10 mouse cellular contexts compared by ENCODE assay signal in genomic region chr12:32110903-32111302, GRCm38 (mm10). TPM values are rescaled to one million over a fixed set of nuclear protein-coding genes. Genes with fewer than 3 reads are reported as not detected.
A peak's percentile ranks its signal among the peaks of the same experiment; 100 is the strongest.
DNase-seq lines count a peak whose midpoint lies in the region; ATAC-seq and TF ChIP-seq lines count a peak whose summit lies in the region.
"Had no signal": no experiment of that assay in that cellular context is flagged by ENCODE, and none has a peak within 500 bp of the region (broad histone marks: within the 10 kb centered on the region; RNA-seq: fewer than 3 reads in every experiment).

No protein-coding gene starts in this region.

- H3K27me3 ChIP-seq in forebrain, postnatal 0 days (ENCODE audit: insufficient read depth, low read length), result no peaks in the 10 kb centered on the region
- H3K27me3 ChIP-seq in forebrain, embryonic 11.5 days (ENCODE audit: control insufficient read depth, insufficient read depth, low read length), result no peaks in the 10 kb centered on the region
- no peaks in the 10 kb centered on the region for H3K27me3 ChIP-seq in C2C12 (ENCODE audit: control insufficient read depth, insufficient read depth, insufficient read length)
- no peaks in the 10 kb centered on the region for H3K27me3 ChIP-seq in embryonic facial prominence, embryonic 12.5 days
- H3K27me3 ChIP-seq in megakaryocyte, embryonic 14.5 days (replicated peaks), result no peaks in the 10 kb centered on the region
- H3K27me3 ChIP-seq: forebrain, embryonic 13.5 days had no signal

- no peak overlapping the region for H3K4me2 ChIP-seq in forebrain, postnatal 0 days (ENCODE audit: low read depth)
- no peak overlapping the region for H3K4me2 ChIP-seq in forebrain, embryonic 11.5 days (ENCODE audit: low read depth, low read length, severe bottlenecking)
- no peak overlapping the region for H3K4me2 ChIP-seq in embryonic facial prominence, embryonic 12.5 days (replicated peaks)
- H3K4me2 ChIP-seq: forebrain, embryonic 13.5 days; hindbrain, embryonic 14.5 days had no signal

- H3K36me3 ChIP-seq in forebrain, postnatal 0 days (ENCODE audit: insufficient read depth), result no peaks in the 10 kb centered on the region
- H3K36me3 ChIP-seq in forebrain, embryonic 11.5 days (ENCODE audit: control insufficient read depth, insufficient read depth, low read length), result no peaks in the 10 kb centered on the region
- H3K36me3 ChIP-seq in C2C12 (ENCODE audit: control insufficient read depth, insufficient read depth), result no peaks in the 10 kb centered on the region
- no peaks in the 10 kb centered on the region for H3K36me3 ChIP-seq in embryonic facial prominence, embryonic 12.5 days
- peaks cover 62% of the 10 kb centered on the region for H3K36me3 ChIP-seq in megakaryocyte, embryonic 14.5 days (replicated peaks; ENCODE audit: low read length)

- DNase-seq in forebrain, postnatal 0 days, result no peak
- no peak for DNase-seq in forebrain, embryonic 11.5 days (ENCODE audit: low spot score)
- DNase-seq in layer of hippocampus, postnatal 25 days (ENCODE audit: extremely low spot score in 1 of 2, low spot score in 1 of 2), result no peak
- no peak for DNase-seq in thymus, postnatal 36 days
- DNase-seq in gastrocnemius, postnatal 36 days, result no peak

- H3K79me3 ChIP-seq in C2C12 (ENCODE audit: low read depth), result no peaks in the 10 kb centered on the region

- H3K9ac ChIP-seq in forebrain, postnatal 0 days, result no peak overlapping the region
- no peak overlapping the region for H3K9ac ChIP-seq in forebrain, embryonic 11.5 days (ENCODE audit: low read length)
- H3K9ac ChIP-seq in embryonic facial prominence, embryonic 12.5 days, result no peak overlapping the region
- H3K9ac ChIP-seq: forebrain, embryonic 13.5 days; hindbrain, embryonic 14.5 days had no signal

- no peak for TF ChIP-seq CTCF in forebrain, postnatal 0 days (IDR thresholded peaks at IDR 0.05; ENCODE audit: low read depth)
- TF ChIP-seq CTCF in C2C12 (IDR thresholded peaks at IDR 0.05; ENCODE audit: control insufficient read depth, insufficient read depth, insufficient read length), result no peak

- intact Hi-C loops in gastrocnemius, postnatal 36 days (cut with DNase I), result no loop called here

- H3K9me3 ChIP-seq in forebrain, postnatal 0 days (ENCODE audit: low read length), result no peaks in the 10 kb centered on the region
- H3K9me3 ChIP-seq in forebrain, embryonic 11.5 days (ENCODE audit: control insufficient read depth, low read length), result no peaks in the 10 kb centered on the region
- H3K9me3 ChIP-seq in embryonic facial prominence, embryonic 12.5 days, result no peaks in the 10 kb centered on the region
- no peaks in the 10 kb centered on the region for H3K9me3 ChIP-seq in megakaryocyte, embryonic 14.5 days
- H3K9me3 ChIP-seq: forebrain, embryonic 13.5 days had no signal

- WGBS in forebrain, postnatal 0 days, result 41% methylated on average over 5 of the region's 5 CpGs
- WGBS in forebrain, embryonic 11.5 days, result 47% methylated on average over 5 of the region's 5 CpGs
- 47% methylated on average over 5 of the region's 5 CpGs for WGBS in embryonic facial prominence, embryonic 12.5 days

- H3K4me3 ChIP-seq in forebrain, postnatal 0 days (ENCODE audit: low read depth, low read length), result no peak overlapping the region
- no peak overlapping the region for H3K4me3 ChIP-seq in forebrain, embryonic 11.5 days (ENCODE audit: low read depth, low read length)
- H3K4me3 ChIP-seq in C2C12 (ENCODE audit: insufficient read depth, poor library complexity, severe bottlenecking), result no peak overlapping the region
- no peak overlapping the region for H3K4me3 ChIP-seq in embryonic facial prominence, embryonic 12.5 days
- H3K4me3 ChIP-seq in megakaryocyte, embryonic 14.5 days (replicated peaks), result peak overlapping the region; percentile 86
- H3K4me3 ChIP-seq: forebrain, embryonic 13.5 days had no signal

- 0 out of 2 replicates have a peak, but pooled peaks cover 3% of the 10 kb centered on the region for H3K4me1 ChIP-seq in forebrain, postnatal 0 days (ENCODE audit: insufficient read depth)
- H3K4me1 ChIP-seq in forebrain, embryonic 11.5 days (replicated peaks; ENCODE audit: control insufficient read depth, insufficient read depth, low read length), result no peaks in the 10 kb centered on the region
- H3K4me1 ChIP-seq in embryonic facial prominence, embryonic 12.5 days, result peaks cover 7% of the 10 kb centered on the region; the same call in 1 of the 2 replicates
- peaks cover 95% of the 10 kb centered on the region for H3K4me1 ChIP-seq in megakaryocyte, embryonic 14.5 days
- H3K4me1 ChIP-seq: forebrain, embryonic 13.5 days had no signal

- no peaks in the 10 kb centered on the region for H3K79me2 ChIP-seq in C2C12 (ENCODE audit: control insufficient read depth, insufficient read depth)

- peak; percentile 43 for ATAC-seq in forebrain, postnatal 0 days
- ATAC-seq in forebrain, embryonic 11.5 days (replicated peaks; ENCODE audit: low FRiP score), result no peak
- ATAC-seq in embryonic facial prominence, embryonic 12.5 days (ENCODE audit: insufficient number of reproducible peaks, insufficient read depth, low FRiP score, low TSS enrichment), result no peak
- ATAC-seq: forebrain, embryonic 13.5 days had no signal

- no peak overlapping the region for H3K27ac ChIP-seq in forebrain, postnatal 0 days (ENCODE audit: low read depth, low read length)
- H3K27ac ChIP-seq in forebrain, embryonic 11.5 days (ENCODE audit: low read depth, low read length), result no peak overlapping the region
- 0 out of 2 replicates have a peak overlapping the region, but pooled peaks have one; percentile 50 for H3K27ac ChIP-seq in embryonic facial prominence, embryonic 12.5 days
- H3K27ac ChIP-seq: forebrain, embryonic 13.5 days; hindbrain, embryonic 14.5 days had no signal

- H3ac ChIP-seq in C2C12 (ENCODE audit: control insufficient read depth, insufficient read length, low read depth), result no peak overlapping the region

TF ChIP-seq in C2C12, 6 proteins besides CTCF, POLR2A, EP300 and RAD21:
- TF ChIP-seq USF1 (IDR thresholded peaks at IDR 0.05; ENCODE audit: low read depth) (no peak), MYOD1 (IDR thresholded peaks at IDR 0.05; ENCODE audit: control insufficient read depth, insufficient read length, low read depth) (peak; percentile 96)
TF ChIP-seq in C2C12: peak in this region for 1.

RNA-seq across cellular contexts. Expression of gene Prkar2b, which starts 49.8 kb away (rescaled TPM):
- 215 and 218 TPM in 2 replicates for total RNA-seq in forebrain, postnatal 0 days (2014; rRNA removed)
- polyA plus RNA-seq in forebrain, postnatal 0 days (2015; fragmentation: Nextera tagmentation; extraction: Ambion mirVana), result 118 and 129 TPM in 2 replicates
- polyA plus RNA-seq in forebrain, embryonic 11.5 days (2014; fragmentation: Nextera tagmentation; extraction: Ambion mirVana), result 50.1 and 50.4 TPM in 2 replicates
- 33.1 TPM for polyA plus RNA-seq in C2C12 (2012; fragmentation: generic; extraction: Trizol)
- 47.0 and 49.0 TPM in 2 replicates for polyA plus RNA-seq in embryonic facial prominence, embryonic 12.5 days (2016; fragmentation: Nextera tagmentation; extraction: Ambion mirVana)
- 110 and 158 TPM in 2 replicates for polyA plus RNA-seq in megakaryocyte, embryonic 14.5 days (2012; ENCODE audit: insufficient read depth, low replicate concordance)
- 10 to 100 TPM; 38.3 to 38.9 TPM for total RNA-seq in layer of hippocampus, postnatal 25 days (2021)
- 1 to 10 TPM; 1.7 to 1.9 TPM for total RNA-seq in gastrocnemius, postnatal 36 days (2021)
